Mouse (Mus musculus): Measurements from ENCODE around the gene Tpgs1. TPM values are rescaled to one million over a fixed set of nuclear protein-coding genes. Genes with fewer than 3 reads are reported as not detected.

Gene Tpgs1
- polyA plus RNA-seq, 1 experiment from 2014 or later, result 65.6 TPM

DNA sequence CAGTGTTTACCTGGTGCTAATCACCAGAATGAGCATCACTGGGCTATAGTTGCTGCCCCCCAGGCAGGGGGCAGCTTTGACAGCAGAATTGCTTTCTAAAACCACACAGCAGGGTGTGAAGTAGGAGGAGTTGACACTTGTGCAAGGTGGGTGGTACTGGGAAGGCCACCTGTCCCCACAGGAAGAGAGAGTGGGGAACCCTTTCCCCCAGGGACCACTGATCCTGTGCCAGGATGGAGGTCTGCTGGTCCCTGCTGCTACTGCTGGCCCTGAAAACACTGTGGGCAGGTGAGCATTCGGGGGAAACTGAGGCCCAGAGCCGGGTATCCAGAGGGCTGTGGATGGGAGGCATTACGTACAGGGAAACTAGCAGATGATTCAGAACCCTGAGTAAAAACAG is 20.0 kb downstream of the Tpgs1 start:
- no peak for ATAC-seq (replicated peaks; ENCODE audit: insufficient number of reproducible peaks, low FRiP score, low TSS enrichment, low read depth)
- peaks cover 21% of the 10 kb centered on the region for H3K36me3 ChIP-seq (replicated peaks; ENCODE audit: control insufficient read depth, insufficient read depth, low read depth, low read length)
- H3K4me3 ChIP-seq (ENCODE audit: low read depth, low read length), result no peak overlapping the region
- no peak overlapping the region for H3K4me2 ChIP-seq (ENCODE audit: low read depth, low read length)
- H3K4me1 ChIP-seq (ENCODE audit: control insufficient read depth, insufficient read depth, low read length), result no peaks in the 10 kb centered on the region
- no peak for DNase-seq (ENCODE audit: low spot score)
- 96% methylated on average over 3 of the region's 3 CpGs for WGBS
- H3K27ac ChIP-seq (replicated peaks; ENCODE audit: low read depth, low read length), result no peak overlapping the region
- no peaks in the 10 kb centered on the region for H3K27me3 ChIP-seq (ENCODE audit: control insufficient read depth, insufficient read depth, low read length)
- no peak overlapping the region for H3K9ac ChIP-seq (replicated peaks; ENCODE audit: low read length)
- no peaks in the 10 kb centered on the region for H3K9me3 ChIP-seq (replicated peaks; ENCODE audit: control insufficient read depth, low read length)

DNA sequence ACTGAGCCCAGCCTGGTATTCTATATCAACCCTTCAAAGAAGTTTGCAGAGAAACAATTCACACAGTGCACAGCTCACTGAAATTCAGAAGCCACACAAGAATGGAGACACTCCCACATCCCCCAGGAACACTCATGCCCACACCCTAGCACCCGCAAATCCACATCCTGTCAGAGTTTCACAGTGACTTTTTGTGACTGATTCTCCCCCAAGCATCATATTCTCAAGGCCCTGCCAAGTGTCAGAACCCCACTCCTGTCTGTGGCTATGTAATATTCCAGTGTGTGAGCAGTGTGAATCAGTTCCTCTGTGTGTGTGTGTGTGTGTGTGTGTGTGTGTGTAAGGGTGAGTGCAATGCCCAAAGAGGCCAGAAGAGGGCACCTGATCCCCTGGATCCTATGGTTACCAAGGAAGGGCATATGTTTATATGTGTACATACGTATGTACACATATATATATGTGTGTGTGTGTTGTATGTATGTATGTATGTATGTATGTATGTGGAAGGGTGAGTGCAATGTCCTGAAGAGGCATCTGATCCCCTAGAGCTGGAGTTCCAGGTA is 22.9 kb downstream of the Tpgs1 start:
- 95% methylated on average over 2 of the region's 2 CpGs for WGBS
- no peak for DNase-seq (ENCODE audit: low spot score)
- Histone ChIP-seq H3K9ac (replicated peaks; ENCODE audit: low read length) (no peak overlapping the region), H3K36me3 (replicated peaks; ENCODE audit: control insufficient read depth, insufficient read depth, low read depth, low read length) (peaks cover 10% of the 10 kb centered on the region), H3K4me3 (ENCODE audit: low read depth, low read length) (no peak overlapping the region), H3K4me2 (ENCODE audit: low read depth, low read length) (no peak overlapping the region), H3K4me1 (ENCODE audit: control insufficient read depth, insufficient read depth, low read length) (peaks cover 3% of the 10 kb centered on the region; the same call in 1 of the 2 replicates), H3K27ac (replicated peaks; ENCODE audit: low read depth, low read length) (no peak overlapping the region), H3K27me3 (ENCODE audit: control insufficient read depth, insufficient read depth, low read length) (no peaks in the 10 kb centered on the region), H3K9me3 (replicated peaks; ENCODE audit: control insufficient read depth, low read length) (no peaks in the 10 kb centered on the region)
- ATAC-seq (replicated peaks; ENCODE audit: insufficient number of reproducible peaks, low FRiP score, low TSS enrichment, low read depth), result no peak

DNA sequence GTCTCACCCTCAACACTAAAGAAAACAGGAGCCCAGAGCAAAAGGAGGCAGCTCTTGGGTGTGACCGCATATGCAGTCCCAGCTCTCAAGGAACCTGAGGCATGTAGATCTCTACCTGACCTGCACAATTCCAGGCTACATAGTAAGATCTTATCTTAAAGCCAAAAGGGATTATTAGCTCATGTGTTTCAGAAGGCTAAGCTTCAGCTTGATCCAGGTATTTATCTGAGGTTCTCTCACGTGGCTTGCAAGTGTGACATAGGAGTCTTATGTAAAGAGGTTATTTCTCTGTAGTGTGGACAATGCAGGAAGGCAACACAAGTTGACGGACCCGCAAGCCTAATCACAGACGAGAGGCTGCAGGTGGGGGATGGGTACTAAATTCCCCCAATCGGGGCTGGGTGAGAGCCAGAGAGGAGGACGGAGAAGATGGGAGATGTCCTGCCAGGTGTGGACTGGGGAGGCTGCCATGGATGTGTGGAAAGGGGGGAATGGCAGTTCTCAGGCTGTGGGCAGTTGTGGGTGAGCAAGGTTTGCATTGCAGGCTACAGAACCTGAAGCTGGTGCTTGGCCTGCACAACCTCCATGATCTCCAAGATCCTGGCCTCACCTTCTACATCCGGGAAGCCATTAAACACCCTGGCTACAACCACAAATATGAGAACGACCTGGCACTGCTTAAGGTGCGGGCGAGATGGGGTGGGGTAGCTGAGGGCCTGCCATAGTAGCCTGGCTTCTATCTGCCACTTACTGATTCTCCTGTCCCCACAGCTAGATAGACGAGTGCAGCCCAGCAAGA is 24.6 kb downstream of the Tpgs1 start:
- no peak; the same call in 1 of the 2 replicates for ATAC-seq (replicated peaks; ENCODE audit: insufficient number of reproducible peaks, low FRiP score, low TSS enrichment, low read depth)
- Histone ChIP-seq H3K36me3 (replicated peaks; ENCODE audit: control insufficient read depth, insufficient read depth, low read depth, low read length) (peaks cover 5% of the 10 kb centered on the region), H3K9ac (replicated peaks; ENCODE audit: low read length) (no peak overlapping the region), H3K27ac (replicated peaks; ENCODE audit: low read depth, low read length) (no peak overlapping the region), H3K27me3 (ENCODE audit: control insufficient read depth, insufficient read depth, low read length) (no peaks in the 10 kb centered on the region), H3K9me3 (replicated peaks; ENCODE audit: control insufficient read depth, low read length) (no peaks in the 10 kb centered on the region), H3K4me3 (ENCODE audit: low read depth, low read length) (no peak overlapping the region), H3K4me2 (ENCODE audit: low read depth, low read length) (no peak overlapping the region), H3K4me1 (ENCODE audit: control insufficient read depth, insufficient read depth, low read length) (peaks cover 3% of the 10 kb centered on the region; the same call in 1 of the 2 replicates)
- DNase-seq (ENCODE audit: low spot score), result no peak
- WGBS, result 75% methylated on average over 12 of the region's 12 CpGs

DNA sequence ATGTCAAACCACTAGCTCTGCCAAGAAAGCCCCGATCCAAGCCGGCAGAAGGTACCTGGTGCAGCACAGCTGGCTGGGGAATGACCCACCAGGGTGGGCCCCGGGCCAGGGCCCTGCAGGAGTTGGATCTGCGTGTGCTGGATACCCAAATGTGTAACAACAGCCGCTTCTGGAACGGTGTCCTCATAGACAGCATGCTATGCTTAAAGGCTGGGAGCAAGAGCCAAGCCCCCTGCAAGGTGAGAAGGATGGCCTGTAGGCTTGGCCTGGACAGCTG is 25.1 kb downstream of the Tpgs1 start:
- DNase-seq (ENCODE audit: low spot score), result no peak
- Histone ChIP-seq H3K9ac (replicated peaks; ENCODE audit: low read length) (peak overlapping the region; percentile 4; the same call in 1 of the 2 replicates), H3K36me3 (replicated peaks; ENCODE audit: control insufficient read depth, insufficient read depth, low read depth, low read length) (no peaks in the 10 kb centered on the region), H3K4me1 (ENCODE audit: control insufficient read depth, insufficient read depth, low read length) (peaks cover 3% of the 10 kb centered on the region; the same call in 1 of the 2 replicates), H3K27me3 (ENCODE audit: control insufficient read depth, insufficient read depth, low read length) (no peaks in the 10 kb centered on the region), H3K4me3 (ENCODE audit: low read depth, low read length) (no peak overlapping the region), H3K9me3 (replicated peaks; ENCODE audit: control insufficient read depth, low read length) (no peaks in the 10 kb centered on the region), H3K4me2 (ENCODE audit: low read depth, low read length) (no peak overlapping the region), H3K27ac (replicated peaks; ENCODE audit: low read depth, low read length) (no peak overlapping the region)
- no peak; the same call in 1 of the 2 replicates for ATAC-seq (replicated peaks; ENCODE audit: insufficient number of reproducible peaks, low FRiP score, low TSS enrichment, low read depth)
- 80% methylated on average over 6 of the region's 6 CpGs for WGBS

DNA sequence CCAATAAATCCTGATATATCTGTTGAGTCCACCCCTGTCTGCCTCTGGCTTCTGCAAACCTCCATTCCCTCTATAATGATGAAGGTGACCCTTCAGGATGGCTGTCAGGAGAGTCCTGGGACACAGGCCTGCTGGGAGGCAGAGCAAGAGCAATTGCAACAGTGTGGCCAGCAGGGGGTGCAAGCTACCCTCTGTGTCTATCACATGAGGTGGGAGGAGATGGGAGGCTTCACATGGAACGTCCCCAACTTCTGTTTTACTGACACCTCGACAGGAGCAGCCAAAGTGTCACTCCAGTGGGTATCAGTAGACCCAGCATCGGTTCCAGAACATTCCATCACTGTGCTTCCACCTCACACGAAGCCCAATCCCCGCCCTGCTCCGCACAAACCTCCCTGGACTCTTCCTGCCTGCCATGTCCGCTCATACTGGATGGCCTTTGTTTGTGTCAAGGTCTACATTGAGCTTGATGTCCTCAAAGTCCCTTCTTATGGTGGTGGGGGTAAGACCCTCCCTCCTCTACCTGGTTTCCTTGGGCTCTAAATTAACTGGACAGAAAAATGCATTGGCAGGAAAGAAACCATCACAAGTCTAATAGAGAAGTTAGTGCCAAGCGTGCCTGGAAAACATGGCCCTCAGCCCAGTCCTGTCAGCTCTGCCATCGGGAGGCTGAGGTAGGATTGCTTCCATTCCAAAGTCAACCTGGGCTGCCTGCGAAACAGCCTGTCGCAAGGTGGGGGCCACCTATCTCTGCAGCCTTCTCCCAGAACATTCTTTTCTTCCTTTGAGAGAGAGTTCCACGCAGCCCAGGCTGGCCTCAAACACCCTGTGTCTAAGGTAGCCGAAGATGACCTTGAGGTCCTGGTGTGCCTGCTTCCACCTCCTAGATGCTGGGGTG is 26.3 kb downstream of the Tpgs1 start:
- 0 out of 2 replicates have a peak overlapping the region, but pooled peaks have one; percentile 10 for H3K4me2 ChIP-seq (ENCODE audit: low read depth, low read length)
- no peaks in the 10 kb centered on the region for H3K27me3 ChIP-seq (ENCODE audit: control insufficient read depth, insufficient read depth, low read length)
- H3K36me3 ChIP-seq (replicated peaks; ENCODE audit: control insufficient read depth, insufficient read depth, low read depth, low read length), result no peaks in the 10 kb centered on the region
- DNase-seq (ENCODE audit: low spot score) (peak; percentile 76), ATAC-seq (replicated peaks; ENCODE audit: insufficient number of reproducible peaks, low FRiP score, low TSS enrichment, low read depth) (0 out of 2 replicates have a peak, but pooled peaks have one; percentile 27)
- no peak overlapping the region for H3K27ac ChIP-seq (replicated peaks; ENCODE audit: low read depth, low read length)
- peaks cover 3% of the 10 kb centered on the region; the same call in 1 of the 2 replicates for H3K4me1 ChIP-seq (ENCODE audit: control insufficient read depth, insufficient read depth, low read length)
- 59% methylated on average over 13 of the region's 13 CpGs for WGBS
- no peak overlapping the region for H3K9ac ChIP-seq (replicated peaks; ENCODE audit: low read length)
- H3K4me3 ChIP-seq (ENCODE audit: low read depth, low read length), result no peak overlapping the region
- H3K9me3 ChIP-seq (replicated peaks; ENCODE audit: control insufficient read depth, low read length), result no peaks in the 10 kb centered on the region

DNA sequence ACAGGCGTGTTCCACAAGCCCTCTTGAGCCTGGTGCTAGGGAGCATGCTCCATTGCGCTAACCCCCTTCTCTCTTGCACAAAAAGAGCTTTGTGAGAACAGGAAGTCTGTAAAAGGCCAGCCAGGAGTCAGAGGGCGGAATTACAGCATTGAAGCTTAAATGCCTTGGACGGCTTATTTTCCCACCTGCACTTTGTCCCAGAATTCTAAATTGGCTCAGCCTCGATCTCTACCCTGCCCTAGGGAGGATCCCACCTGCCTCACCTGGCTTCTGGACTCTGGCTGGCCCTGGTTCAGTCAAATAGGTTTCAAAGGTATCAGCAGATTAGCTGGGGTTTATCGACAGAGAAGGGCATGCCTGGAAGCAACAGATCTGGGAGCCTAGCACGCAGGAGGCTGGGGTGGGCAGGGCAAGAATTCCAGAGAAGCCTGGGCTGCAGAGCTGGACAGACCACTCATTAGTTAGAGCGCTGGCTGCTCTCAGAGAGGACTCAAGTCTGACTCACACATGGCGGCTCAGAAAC is 27.0 kb downstream of the Tpgs1 start:
- Histone ChIP-seq H3K4me2 (ENCODE audit: low read depth, low read length) (0 out of 2 replicates have a peak overlapping the region, but pooled peaks have one; percentile 10), H3K9ac (replicated peaks; ENCODE audit: low read length) (no peak overlapping the region), H3K4me3 (ENCODE audit: low read depth, low read length) (no peak overlapping the region), H3K27me3 (ENCODE audit: control insufficient read depth, insufficient read depth, low read length) (no peaks in the 10 kb centered on the region), H3K9me3 (replicated peaks; ENCODE audit: control insufficient read depth, low read length) (no peaks in the 10 kb centered on the region), H3K27ac (replicated peaks; ENCODE audit: low read depth, low read length) (0 out of 2 replicates have a peak overlapping the region, but pooled peaks have one; percentile 13), H3K4me1 (ENCODE audit: control insufficient read depth, insufficient read depth, low read length) (peaks cover 3% of the 10 kb centered on the region), H3K36me3 (replicated peaks; ENCODE audit: control insufficient read depth, insufficient read depth, low read depth, low read length) (no peaks in the 10 kb centered on the region)
- DNase-seq (ENCODE audit: low spot score) (no peak), ATAC-seq (replicated peaks; ENCODE audit: insufficient number of reproducible peaks, low FRiP score, low TSS enrichment, low read depth) (no peak)
- 27% methylated on average over 9 of the region's 9 CpGs for WGBS

DNA sequence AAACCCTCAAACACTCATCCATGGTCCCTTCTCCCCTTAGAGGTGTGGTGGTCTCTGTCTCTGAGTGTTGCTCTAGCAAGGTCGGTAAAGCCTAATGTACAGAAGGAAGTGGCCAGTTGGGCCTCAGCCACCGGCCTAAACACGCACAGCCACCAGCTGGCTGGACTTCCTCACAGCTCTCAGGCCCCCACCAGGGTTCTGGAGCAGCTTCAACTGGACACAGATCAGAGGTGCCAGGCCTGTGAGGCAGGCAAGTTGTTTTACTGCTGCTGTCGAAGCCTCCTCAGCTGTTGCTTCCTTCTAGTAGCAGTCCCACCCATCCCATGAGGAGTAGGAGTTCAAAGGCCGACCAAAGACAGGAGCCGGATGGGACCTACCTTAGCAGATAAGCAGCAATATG is 28.7 kb downstream of the Tpgs1 start:
- WGBS, result 84% methylated on average over 6 of the region's 6 CpGs
- no peak overlapping the region for H3K4me3 ChIP-seq (ENCODE audit: low read depth, low read length)
- ATAC-seq (replicated peaks; ENCODE audit: insufficient number of reproducible peaks, low FRiP score, low TSS enrichment, low read depth), result no peak

More for the DNA sequence above, 28.7 kb downstream of the Tpgs1 start:
- Histone ChIP-seq H3K36me3 (replicated peaks; ENCODE audit: control insufficient read depth, insufficient read depth, low read depth, low read length) (no peaks in the 10 kb centered on the region), H3K9me3 (replicated peaks; ENCODE audit: control insufficient read depth, low read length) (no peaks in the 10 kb centered on the region), H3K27ac (replicated peaks; ENCODE audit: low read depth, low read length) (no peak overlapping the region), H3K27me3 (ENCODE audit: control insufficient read depth, insufficient read depth, low read length) (no peaks in the 10 kb centered on the region), H3K4me2 (ENCODE audit: low read depth, low read length) (no peak overlapping the region), H3K9ac (replicated peaks; ENCODE audit: low read length) (no peak overlapping the region), H3K4me1 (ENCODE audit: control insufficient read depth, insufficient read depth, low read length) (peaks cover 3% of the 10 kb centered on the region)
- no peak for DNase-seq (ENCODE audit: low spot score)

All from embryonic facial prominence, embryonic 11.5 days (tissue).